Mouse (Mus musculus): Measurements from ENCODE around the gene Flvcr2. TPM values are rescaled to one million over a fixed set of nuclear protein-coding genes. Genes with fewer than 3 reads are reported as not detected.

Gene Flvcr2
- total RNA-seq, 2 experiments from 2014 or later: not detected

DNA sequence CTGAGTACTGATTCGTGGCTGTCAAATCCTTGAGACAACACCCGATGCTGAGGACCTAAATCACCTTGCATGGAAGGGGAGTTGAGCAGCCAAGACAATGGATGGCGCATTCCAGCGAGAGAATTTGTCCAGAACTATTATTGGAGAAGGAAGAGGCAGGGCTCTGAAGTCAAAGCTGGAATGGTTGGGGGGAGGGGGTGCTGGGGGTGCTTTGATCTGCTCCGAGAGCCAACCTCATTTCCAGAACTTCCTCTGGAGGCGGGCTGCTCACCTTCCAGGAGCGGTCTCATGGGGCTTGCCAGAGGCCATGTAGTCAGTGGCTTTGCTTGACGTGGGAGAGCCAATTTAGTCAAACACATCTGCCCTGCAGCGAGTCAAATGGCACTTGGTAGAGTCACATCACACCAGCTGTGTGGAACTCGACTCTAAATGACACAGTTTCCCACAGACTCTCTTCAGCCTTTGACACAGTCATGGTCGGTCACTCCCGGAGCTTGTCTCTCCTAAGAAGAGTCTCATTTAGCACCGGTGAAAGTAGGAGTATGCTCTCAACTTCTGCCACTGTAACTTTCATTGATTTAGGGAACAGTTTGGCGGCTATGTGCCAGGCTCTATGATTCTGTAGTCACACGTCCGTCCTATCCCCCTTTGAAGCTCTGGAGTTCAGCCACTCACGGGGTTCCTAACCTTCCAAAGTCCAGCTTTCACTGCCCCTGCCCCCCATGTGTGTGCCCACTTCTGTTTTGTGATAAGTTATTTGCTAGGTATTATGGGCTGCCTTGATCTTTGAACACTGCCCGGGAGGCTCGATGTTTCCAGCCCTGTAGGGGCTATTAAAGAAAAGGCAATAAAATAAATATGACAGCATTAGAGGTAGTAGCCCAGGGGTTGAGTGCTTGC is 38.8 kb downstream of the Flvcr2 start:
- ATAC-seq (replicated peaks; ENCODE audit: poor library complexity, severe bottlenecking): no peak

DNA sequence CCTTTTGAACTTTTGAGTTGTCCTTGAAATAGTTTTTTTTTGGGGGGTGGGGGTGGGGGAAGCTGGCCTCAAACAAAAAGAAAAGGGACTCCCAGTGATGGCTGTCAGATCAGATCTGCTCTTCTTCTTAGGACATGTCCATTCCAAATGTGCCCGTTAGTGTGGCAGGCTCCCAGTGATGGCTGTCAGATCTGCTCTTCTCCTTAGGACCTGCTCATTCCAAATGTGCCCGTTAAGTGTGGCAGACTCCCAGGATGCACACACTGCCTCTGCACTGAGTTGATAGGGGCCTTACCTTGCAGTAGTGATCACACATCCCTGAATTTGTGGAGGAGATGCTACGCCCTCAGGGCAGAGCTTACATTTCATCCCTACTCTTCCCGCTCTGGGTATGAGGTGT is 45.8 kb downstream of the Flvcr2 start:
- ATAC-seq (replicated peaks; ENCODE audit: poor library complexity, severe bottlenecking): no peak

DNA sequence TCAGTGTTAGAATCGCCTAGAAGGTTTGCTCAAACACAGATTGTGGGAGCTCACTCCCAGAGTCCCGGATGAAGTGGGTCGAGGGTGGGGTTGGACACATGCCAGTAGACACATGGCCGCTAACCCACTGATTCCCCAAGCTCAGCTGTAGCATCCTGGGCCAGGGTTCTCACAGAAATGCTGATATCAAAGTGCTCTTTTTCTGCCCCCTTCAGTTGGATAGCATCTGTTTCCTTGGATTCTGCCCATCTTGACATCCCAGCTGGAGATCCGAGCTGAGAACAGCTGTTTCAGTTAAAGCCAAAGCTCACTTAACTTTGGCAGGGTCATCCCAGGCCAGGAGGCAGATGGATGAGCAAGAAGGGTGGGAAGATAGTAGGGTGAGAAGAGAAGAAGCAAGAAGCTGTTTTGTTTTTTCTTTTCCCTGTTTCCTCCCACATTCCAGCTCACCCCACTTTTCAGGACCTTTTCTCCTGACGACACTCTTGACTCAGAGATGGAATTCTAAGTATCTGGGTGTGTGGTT is 46.5 kb downstream of the Flvcr2 start:
- no peak for ATAC-seq (replicated peaks; ENCODE audit: poor library complexity, severe bottlenecking)

DNA sequence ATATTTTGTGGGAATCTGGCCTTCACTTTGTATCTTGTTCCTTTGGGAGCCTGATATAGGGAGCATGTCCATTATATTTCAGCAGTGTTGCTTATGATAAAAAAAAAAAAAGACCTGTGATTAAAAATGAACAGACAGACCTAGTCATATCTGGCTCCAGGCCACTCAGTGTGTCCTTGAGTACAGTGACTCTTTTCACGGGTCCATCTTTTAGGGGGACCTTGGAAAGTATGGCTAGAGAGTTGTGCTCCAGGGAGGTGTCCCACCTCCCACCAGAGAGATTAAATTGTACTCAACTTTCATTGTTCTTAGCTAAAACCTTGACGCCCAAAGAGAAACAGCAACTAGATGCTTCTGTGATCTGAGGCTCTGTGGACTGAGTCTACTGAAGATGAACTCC is 47.8 kb downstream of the Flvcr2 start:
- no peak for ATAC-seq (replicated peaks; ENCODE audit: poor library complexity, severe bottlenecking)

DNA sequence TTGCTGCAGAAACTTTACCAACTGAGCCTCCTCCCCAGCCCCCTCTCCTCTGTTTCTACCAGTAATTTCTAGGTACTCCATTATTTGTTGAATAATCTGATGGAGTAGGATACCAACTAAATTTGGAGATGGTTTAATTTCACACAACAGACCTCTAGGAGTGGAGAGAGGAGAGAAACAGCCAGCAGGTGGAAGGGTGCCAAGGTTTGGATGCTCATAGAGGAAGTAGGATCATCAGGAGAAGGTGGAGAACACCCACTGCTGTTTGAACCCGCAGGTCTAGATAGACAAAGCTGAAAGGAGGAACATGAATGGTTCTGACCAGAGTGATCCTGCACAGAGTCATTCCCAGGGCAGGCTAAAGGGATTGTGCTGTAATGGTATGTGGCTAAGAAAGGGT is 49.2 kb downstream of the Flvcr2 start:
- ATAC-seq (replicated peaks; ENCODE audit: poor library complexity, severe bottlenecking): no peak

DNA sequence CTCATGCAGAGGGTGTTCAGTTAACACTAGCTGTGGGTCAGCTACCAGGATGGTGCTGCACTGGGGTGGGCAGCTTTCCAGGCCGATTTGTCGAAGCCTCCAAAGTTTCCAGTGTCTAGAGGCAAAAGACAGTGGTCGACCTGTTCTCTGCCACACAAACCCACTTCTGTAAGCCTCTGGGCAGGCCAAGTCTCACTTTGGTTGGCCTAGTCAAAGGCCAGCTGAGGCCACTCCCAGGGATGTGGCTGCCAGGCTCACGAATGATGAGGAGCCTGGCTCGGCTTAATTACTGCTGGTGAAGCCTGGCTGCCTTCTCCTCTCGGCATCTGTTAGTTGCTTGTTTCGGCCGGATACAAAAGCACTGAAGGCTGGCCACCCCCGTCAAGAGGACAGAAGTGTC is 53.7 kb downstream of the Flvcr2 start:
- ATAC-seq (replicated peaks; ENCODE audit: poor library complexity, severe bottlenecking): no peak

DNA sequence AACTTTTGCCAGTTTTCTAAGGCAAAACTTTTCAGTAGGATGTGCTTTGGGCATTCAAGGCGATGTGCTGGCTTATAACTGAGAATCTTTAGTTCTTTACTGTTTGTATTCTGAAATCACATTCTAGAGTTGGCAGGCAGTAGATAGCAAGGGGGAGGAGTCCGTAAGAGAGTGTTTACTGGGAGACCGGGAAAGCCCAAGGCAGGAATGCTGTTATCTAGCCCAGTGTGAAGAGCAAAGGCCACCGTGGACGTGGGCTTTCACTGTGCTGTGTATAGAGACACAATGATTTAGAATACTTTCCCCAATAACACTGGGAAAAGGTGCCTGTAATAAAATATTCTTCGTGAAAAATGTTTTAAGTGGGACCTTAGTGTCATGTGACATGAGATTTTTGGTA is 63.4 kb downstream of the Flvcr2 start:
- ATAC-seq (replicated peaks; ENCODE audit: poor library complexity, severe bottlenecking): no peak

DNA sequence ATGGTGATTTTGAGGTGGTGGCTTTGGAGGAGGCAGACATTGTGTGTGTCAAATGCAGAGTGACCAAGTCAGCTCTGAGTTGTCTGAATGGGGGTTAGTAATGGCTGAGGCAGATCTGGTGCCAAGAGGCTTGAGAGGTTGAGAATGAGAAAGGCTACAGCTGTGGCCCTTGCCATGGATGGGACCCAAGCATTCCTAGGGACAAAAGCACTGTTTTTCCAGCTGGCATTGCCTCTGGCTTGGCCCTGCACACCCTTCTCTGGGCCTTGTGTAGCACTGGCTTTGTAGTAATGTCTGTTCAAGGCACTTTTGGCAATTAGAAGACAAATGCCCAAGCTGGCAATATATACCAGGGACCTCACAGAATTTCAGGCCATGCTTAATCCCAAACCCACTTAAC is 64.6 kb downstream of the Flvcr2 start:
- no peak for ATAC-seq (replicated peaks; ENCODE audit: poor library complexity, severe bottlenecking)

DNA sequence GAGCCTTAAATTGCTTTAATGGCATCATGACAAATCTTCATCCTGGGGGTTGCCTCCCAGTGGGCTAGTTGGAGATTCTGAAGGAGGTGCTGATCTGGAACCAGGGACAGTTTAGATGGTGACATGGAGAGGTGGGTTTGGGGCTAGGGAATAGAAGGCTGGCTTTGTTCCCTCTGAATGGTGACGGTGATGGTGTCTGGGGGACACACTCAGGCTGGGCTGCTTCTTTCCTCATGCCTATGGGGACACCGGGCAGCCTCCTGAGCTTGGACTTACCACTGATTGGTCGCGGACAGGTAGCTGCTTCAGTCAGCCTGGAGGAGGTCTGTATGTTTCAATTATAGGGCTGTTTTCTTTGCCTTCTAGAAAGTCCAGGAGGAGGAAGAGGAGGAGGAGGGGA is 65.3 kb downstream of the Flvcr2 start:
- ATAC-seq (replicated peaks; ENCODE audit: poor library complexity, severe bottlenecking): no peak

DNA sequence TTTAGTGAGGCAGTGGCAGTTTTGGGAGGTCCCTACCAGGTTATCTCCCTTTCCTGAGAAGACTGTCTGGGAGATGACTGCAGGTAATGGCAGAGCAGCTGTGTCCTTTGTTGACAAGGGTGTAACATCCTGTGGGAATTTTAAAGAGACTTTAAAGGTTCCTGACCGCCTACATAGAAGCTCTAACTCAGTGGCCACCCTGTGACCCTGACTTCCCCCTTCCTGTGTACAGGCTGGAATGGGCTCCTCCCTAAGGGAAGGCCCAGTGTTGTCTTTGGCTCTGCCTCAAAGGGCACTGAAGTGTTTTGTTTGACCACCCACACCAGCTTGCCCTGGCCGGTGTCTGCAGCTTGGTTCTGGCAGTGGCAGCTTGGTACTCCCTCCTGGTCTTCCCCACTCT is 67.3 kb downstream of the Flvcr2 start:
- no peak for ATAC-seq (replicated peaks; ENCODE audit: poor library complexity, severe bottlenecking)

DNA sequence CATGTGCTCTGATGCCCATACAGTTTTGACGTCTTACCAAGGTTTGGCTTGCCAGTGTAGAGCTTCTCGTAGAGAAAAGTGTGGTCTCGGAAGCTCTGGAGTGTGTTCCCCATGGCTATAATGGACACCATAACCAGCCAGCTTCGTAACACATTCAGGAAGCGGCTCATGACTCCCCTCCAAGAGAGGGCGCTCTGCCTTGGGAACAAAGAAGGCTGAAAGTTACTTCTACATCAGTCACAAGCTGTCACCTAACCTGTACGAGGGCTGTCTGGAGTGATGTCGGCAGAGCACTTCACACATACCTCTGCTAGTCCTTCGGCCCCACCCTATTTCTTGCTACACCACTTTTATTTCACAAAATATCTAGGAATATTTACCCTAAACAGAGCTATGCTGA is 75.7 kb downstream of the Flvcr2 start:
- ATAC-seq (replicated peaks; ENCODE audit: poor library complexity, severe bottlenecking): no peak

DNA sequence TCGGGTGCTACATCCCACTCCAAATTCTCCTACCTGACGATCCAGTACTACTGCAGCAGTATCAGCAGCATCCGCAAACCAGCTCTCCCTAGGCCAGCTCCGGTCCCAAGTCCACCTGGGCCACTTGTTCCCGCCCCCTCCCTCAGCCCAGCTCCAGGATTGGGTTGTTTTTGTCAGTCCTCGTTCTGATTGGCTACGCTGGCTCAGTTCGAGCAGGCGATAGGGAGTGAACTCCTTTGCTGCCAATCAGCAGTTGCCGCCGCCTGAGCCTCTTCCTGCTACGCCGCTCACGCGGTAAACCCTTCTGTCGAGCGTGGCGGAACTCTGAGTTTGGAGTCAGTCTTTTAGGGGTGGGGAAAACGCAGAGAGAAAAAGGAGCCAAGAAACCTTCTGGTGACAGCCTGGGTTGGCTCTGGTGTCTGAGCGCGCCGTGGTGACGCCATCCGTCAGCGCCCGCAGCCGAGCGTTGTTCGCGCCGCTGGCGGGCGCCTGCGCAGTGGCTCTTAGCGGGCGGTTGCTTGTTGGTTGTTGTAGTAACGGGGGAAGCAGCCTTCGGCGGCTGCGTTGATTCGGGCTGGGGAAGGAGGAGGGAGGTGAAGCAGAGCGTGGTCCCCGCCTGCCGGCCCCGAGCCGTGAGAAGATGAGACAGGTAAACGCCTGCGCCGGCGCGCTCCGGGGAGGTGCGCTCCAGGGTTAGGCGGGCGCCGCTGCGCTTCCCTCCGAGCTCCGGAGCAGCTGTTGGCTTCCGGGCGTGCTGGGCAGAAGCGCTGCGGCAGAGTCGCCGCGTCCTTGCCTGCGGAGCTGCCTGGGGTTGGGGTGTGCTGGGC is 78.3 kb downstream of the Flvcr2 start, which contains the start of the genes Erg28 and Ttll5:
Erg28 (minus strand) TSS at position 113 of the 827 bp plus-strand sequence.
Ttll5 (plus strand) TSS at position 222 of the 827 bp plus-strand sequence.
- peak; percentile 94 for ATAC-seq (replicated peaks; ENCODE audit: poor library complexity, severe bottlenecking)

DNA sequence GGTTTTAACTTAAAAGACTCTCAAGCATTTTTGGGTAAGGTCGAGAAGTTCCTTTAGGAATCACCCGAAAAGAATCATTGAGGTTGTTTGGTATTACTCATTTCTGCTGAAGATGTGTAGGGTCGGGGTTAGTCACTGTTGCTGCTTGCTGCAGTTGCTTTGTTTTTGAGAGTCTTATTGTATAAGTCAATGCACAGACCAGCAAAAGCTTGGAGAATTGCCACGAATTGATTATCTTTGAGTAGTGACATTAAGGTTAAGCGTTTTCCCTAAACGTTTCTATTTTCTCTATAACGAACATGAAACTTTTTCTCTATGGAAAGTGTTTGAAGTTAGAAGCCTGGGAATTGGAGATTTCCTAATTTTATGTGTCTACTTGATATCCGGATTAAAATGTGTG is 79.0 kb downstream of the Flvcr2 start:
- ATAC-seq (replicated peaks; ENCODE audit: poor library complexity, severe bottlenecking): no peak

DNA sequence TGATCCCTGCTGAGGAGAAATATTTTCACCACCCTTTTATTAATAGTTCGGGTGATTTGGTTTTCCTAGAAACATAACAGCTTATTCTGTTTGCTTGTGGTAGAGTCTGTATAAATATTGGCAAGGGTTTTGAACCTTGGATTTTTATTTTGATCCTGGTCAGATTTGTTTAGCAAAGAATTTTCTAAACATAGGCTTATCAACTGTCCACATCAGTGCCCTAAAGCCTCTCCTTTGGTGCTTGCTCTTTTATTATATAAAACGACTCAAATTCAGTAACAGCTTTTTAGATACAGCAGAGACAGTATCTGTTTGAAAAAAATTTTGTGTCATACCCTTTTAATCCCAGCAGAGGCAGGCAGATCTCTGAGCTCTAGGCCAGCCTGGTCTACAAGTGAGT is 79.5 kb downstream of the Flvcr2 start:
- no peak for ATAC-seq (replicated peaks; ENCODE audit: poor library complexity, severe bottlenecking)

DNA sequence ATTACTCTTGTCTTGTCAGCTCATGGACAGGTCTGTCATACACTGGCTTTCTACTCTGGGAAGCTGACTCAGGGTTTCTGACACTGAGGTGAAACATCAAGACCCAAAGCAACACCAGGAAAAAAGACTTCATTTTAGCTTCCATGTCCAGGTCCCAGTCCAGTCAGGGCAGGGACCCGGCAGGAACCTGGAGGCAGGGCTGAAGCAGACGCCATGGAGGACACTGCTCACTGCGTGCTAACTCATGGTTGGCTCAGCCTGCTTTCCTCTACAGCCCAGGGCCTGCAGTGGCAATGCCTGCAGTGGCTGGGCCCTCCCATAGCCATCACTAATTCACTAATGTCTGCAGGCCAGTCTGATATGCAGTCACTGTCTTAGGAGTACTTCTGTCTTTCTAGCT is 82.5 kb downstream of the Flvcr2 start:
- no peak for ATAC-seq (replicated peaks; ENCODE audit: poor library complexity, severe bottlenecking)

DNA sequence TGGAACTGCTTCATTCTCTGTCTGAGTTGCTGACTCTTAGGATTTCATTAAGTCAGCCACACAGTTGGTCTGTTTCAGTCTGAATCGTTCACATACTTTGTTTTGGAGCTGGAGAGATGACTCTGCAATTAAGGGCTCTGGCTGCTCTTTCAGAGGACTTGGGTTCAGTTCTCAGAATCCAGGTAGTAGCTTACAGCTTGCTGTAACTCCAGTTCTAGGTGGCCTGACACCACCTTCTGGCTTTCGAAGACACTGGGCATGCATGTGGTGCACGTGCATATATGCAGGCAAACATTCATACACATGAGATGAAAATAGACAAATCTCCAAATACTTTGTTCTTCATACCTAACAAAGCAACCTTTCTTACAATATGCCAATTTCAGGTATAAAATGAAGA is 83.5 kb downstream of the Flvcr2 start:
- no peak for ATAC-seq (replicated peaks; ENCODE audit: poor library complexity, severe bottlenecking)

DNA sequence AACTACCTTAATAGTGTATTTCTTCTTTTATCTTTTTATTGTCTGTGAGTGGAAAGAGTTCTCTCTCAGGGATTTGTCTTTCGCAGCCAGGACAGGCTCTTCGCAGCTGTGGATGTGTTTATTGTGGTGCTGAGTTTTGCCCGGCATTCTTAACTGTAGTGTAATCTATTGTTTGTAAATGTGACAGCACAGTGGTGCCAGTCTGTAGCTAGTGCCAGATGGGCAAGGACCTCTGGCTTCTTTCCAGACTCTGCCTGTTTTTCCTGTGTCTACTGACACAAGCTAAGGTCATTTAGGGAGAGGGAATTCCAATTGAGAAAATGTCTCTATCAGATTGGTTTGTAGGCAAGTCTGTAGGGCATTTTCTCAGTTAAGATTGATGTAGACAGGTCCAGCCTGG is 84.4 kb downstream of the Flvcr2 start:
- no peak for ATAC-seq (replicated peaks; ENCODE audit: poor library complexity, severe bottlenecking)

DNA sequence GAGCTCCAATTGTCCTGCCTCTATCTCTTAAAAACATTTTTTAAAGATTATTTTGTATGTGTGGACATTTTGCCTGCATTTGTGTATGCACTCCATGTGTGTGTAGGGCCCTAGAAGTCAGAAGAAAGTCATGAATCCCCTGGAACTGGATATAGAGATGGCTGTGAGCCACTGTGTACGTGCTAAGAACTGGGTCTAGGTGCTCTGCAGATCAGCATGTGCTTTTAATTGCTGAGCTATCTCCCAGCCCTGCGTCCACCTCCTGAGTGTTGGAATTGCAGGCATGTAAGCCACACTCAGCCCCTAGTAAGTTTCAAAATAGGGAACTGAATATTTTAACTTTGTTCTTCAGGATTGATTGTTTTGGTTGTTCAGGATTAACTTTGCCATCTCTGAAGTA is 88.2 kb downstream of the Flvcr2 start:
- no peak for ATAC-seq (replicated peaks; ENCODE audit: poor library complexity, severe bottlenecking)

DNA sequence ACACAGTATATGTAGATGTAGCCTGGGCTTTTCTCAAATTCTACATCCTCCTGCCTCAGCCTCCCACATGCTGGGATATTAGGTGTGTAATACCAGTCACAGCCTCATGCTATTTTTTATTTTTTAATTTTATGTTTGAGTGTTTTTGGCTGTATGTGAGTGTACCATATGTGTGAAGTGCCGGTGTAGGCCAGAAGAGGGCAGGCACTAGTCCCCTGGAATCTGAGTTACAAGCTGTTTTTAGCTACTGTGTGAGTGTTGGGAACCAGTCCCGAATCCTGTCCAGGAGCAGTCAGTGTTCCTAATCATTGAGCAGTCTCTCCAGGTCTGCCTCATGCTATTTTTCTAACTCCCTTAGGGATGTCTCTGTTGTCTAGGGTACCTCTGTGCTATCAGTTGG is 91.4 kb downstream of the Flvcr2 start:
- no peak for ATAC-seq (replicated peaks; ENCODE audit: poor library complexity, severe bottlenecking)

DNA sequence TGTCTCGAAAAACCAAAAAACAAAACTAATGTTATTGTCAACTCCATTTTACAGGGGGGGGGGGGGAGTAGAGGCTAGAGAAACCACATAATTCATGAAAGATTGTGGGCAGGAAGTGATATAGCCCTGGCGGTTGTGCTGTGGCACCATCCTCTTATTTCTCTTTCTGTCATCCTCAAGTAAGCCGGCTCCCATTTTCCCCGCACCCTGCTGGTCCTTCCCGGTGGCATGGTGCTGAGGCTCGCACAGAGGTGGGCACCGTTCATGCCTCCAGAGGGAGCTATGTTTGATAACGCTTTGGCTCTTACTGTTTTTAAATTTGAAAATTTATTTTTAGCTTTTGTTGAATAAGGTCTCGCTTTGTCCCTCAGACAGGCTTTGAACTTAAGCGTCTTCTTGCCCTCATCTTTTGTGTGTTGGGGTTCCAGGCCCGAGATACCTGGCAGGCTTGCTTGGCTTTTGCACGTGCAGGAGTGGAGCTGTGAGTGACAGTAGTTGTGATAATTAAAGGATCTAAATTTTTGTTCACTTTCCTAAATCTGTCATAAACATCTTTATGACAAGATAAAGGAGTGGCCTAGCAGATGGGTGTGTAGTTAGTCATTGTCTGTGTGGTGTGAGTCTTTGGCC is 93.1 kb downstream of the Flvcr2 start:
- no peak; the same call in 1 of the 2 replicates for ATAC-seq (replicated peaks; ENCODE audit: poor library complexity, severe bottlenecking)

Data from granulocyte monocyte progenitor cell, adult 5-6 weeks (primary cell).